Mouse (Mus musculus) bone marrow, adult 2 months (tissue): ENCODE data around the gene Ptpra.

ENCODE experiments used
- CTCF ChIP-seq: fragments of 200-500 bp; IDR thresholded peaks from 2 replicates; pipeline ENCODE4 v1.5.1; 2011; ENCODE audit warnings: low read length, control low read depth; ENCODE audit not compliant: control insufficient read depth, insufficient read depth
- POLR2A ChIP-seq: fragments of 200-500 bp; IDR thresholded peaks from 2 replicates; pipeline ENCODE4 v1.6.1; 2011; ENCODE audit warnings: low read depth, mild to moderate bottlenecking, control low read depth, low read length, borderline replicate concordance; ENCODE audit not compliant: control insufficient read depth

GRCm38 (mm10) chr2:130578148-130578547, 128.1 kb downstream of the Ptpra start:
- TF ChIP-seq CTCF (peak; percentile 67), POLR2A (no peak)
